Mouse (Mus musculus): ENCODE results near the gene Pip4p1. TPM values are rescaled to one million over a fixed set of nuclear protein-coding genes. Genes with fewer than 3 reads are reported as not detected.

Gene Pip4p1
- polyA plus RNA-seq (2017; shearing (Covaris generic)) = 126 TPM

GRCm38 (mm10) chr14:50930754-50931492 is at the start of gene Pip4p1, which contains the start of gene Pnp:
Gene Pip4p1 (minus strand): TSS chr14:50930856.
Gene Pnp (plus strand): TSS chr14:50931082.

GRCm38 (mm10) chr14:50955942-50956508 is 25.4 kb upstream of the Pip4p1 start, which contains the start of gene Pnp2:
Gene Pnp2 (plus strand): TSS chr14:50955992.

GRCm38 (mm10) chr14:50943932-50944667 is 13.4 kb upstream of the Pip4p1 start, which contains the start of gene Gm49342:
Gene Gm49342 (plus strand): TSS chr14:50944517.

DNA sequence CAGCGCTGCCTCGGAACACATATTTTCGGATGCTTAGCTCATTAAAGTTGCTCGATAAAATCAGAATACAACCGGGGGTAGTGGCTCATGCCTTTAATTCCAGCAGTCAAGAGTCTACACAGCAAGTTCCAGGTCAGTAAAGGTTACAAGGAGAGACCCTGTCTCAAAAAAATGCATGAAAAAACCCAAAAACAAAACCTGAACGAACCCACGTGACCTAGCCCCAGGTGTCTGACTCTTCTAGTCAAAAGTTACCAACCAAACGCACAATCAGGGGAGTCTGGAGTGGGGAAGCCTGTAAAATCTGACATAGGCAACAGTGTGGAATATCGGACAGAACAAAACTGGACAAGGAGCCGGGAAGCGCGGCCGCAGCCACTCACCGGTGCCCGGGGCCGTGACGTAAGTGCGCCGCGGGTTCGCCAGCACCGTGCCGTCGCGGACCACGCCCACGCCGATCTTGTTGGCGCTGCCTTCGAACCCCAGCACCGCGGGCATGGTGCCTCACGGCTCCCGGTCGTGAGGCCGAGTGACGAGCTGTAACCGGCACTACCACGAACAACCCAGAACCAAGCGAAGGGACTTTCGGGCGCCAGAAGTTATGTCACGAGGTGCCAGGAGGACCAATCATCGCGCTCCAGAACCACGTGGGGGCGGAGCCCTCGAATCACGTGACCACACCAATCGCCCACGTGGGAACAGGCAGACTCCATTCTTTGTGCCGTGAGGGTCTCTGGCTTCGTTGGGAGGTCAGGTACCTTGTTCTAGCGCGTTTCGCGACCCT is 6.2 kb downstream of the Pip4p1 start, which contains the start of the genes Osgep and Apex1:
Gene Osgep (minus strand): TSS at position 613 of the 784 bp plus-strand sequence.
Gene Apex1 (plus strand): TSS at position 688 of the 784 bp plus-strand sequence.

GRCm38 (mm10) chr14:50897374-50897765 is 33.3 kb downstream of the Pip4p1 start, which contains the start of gene Klhl33:
Gene Klhl33 (minus strand): TSS chr14:50897507.

Other genes with a start within 250 kb of the Pip4p1 start
- not detected for gene Olfr747, start 237.7 kb downstream of the Pip4p1 start, polyA plus RNA-seq (2017; shearing (Covaris generic))
- 0.14 TPM for gene Olfr748, start 223.5 kb downstream of the Pip4p1 start, polyA plus RNA-seq (2017; shearing (Covaris generic))
- gene Olfr749, start 185.8 kb downstream of the Pip4p1 start, polyA plus RNA-seq (2017; shearing (Covaris generic)) = 0.37 TPM
- 67.1 TPM for gene Ttc5, start 145.3 kb downstream of the Pip4p1 start, polyA plus RNA-seq (2017; shearing (Covaris generic))
- gene Ccnb1ip1, start 123.1 kb downstream of the Pip4p1 start, polyA plus RNA-seq (2017; shearing (Covaris generic)) = not detected
- 49.1 TPM for gene Parp2, start 123.0 kb downstream of the Pip4p1 start, polyA plus RNA-seq (2017; shearing (Covaris generic))
- gene Tep1, start 60.3 kb downstream of the Pip4p1 start, polyA plus RNA-seq (2017; shearing (Covaris generic)) = 12.7 TPM
- gene Klhl33, start 33.3 kb downstream of the Pip4p1 start, polyA plus RNA-seq (2017; shearing (Covaris generic)) = 0.15 TPM
- 86.7 TPM for gene Osgep, start 6.0 kb downstream of the Pip4p1 start, polyA plus RNA-seq (2017; shearing (Covaris generic))
- 33.7 TPM for gene Apex1, start 5.9 kb downstream of the Pip4p1 start, polyA plus RNA-seq (2017; shearing (Covaris generic))
- gene Pnp, start 226 bp upstream of the Pip4p1 start, polyA plus RNA-seq (2017; shearing (Covaris generic)) = 34.9 TPM
- not detected for gene Gm49342, start 13.7 kb upstream of the Pip4p1 start, polyA plus RNA-seq (2017; shearing (Covaris generic))
- not detected for gene Pnp2, start 25.1 kb upstream of the Pip4p1 start, polyA plus RNA-seq (2017; shearing (Covaris generic))
- gene Rnase10, start 76.9 kb upstream of the Pip4p1 start, polyA plus RNA-seq (2017; shearing (Covaris generic)) = not detected
- not detected for gene Rnase9, start 111.0 kb upstream of the Pip4p1 start, polyA plus RNA-seq (2017; shearing (Covaris generic))
- not detected for gene Rnase11, start 119.3 kb upstream of the Pip4p1 start, polyA plus RNA-seq (2017; shearing (Covaris generic))
- gene Rnase12, start 126.8 kb upstream of the Pip4p1 start, polyA plus RNA-seq (2017; shearing (Covaris generic)) = not detected
- 0.11 TPM for gene Olfr750, start 143.6 kb upstream of the Pip4p1 start, polyA plus RNA-seq (2017; shearing (Covaris generic))
- gene Rnase4, start 160.2 kb upstream of the Pip4p1 start, polyA plus RNA-seq (2017; shearing (Covaris generic)) = 7.6 TPM
- 2.7 TPM for gene Ang, start 160.3 kb upstream of the Pip4p1 start, polyA plus RNA-seq (2017; shearing (Covaris generic))
- gene Eddm3b, start 183.6 kb upstream of the Pip4p1 start, polyA plus RNA-seq (2017; shearing (Covaris generic)) = not detected
- gene Rnase6, start 193.1 kb upstream of the Pip4p1 start, polyA plus RNA-seq (2017; shearing (Covaris generic)) = 0.96 TPM
- gene Rnase1, start 215.9 kb upstream of the Pip4p1 start, polyA plus RNA-seq (2017; shearing (Covaris generic)) = not detected
- gene Rnase2b, start 231.4 kb upstream of the Pip4p1 start, polyA plus RNA-seq (2017; shearing (Covaris generic)) = not detected